Mouse (Mus musculus) retina, postnatal 7 days (tissue): ENCODE measurements around the gene Clic6.
A peak's percentile ranks its signal among the peaks of the same experiment; 100 is the strongest.

Experiments
- DNase-seq: peaks from one replicate; pipeline ENCODE4 v3.0.0-alpha.2; 2012; ENCODE audit warnings: low read depth, low spot score

Clic6 gene

DNA sequence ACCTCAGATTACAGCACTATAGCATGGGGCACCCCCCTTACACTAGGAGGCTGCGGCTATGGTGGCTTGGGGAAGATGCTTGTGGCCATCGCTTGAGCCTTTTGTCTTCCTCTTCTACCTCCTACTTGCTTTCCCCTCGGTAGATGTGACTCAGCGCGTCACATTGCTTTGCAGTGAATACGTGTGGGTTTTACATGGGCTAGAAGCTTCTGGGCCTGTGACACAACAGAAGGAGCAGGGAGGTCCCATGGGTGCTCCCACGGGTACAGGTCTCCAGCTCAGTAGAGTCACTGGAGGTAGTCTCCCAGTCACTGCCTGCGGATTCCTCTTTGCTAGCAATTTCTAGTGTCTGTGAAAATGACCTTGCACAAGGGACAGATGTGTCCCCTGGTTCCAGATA, 39.1 kb downstream of the Clic6 start:
- no peak for DNase-seq

GRCm38 (mm10) chr16:92525919-92526318, 40.4 kb downstream of the Clic6 start:
- DNase-seq: no peak

- no peak for DNase-seq
Measured at GRCm38 (mm10) chr16:92535258-92535657, 49.7 kb downstream of the Clic6 start.

DNA sequence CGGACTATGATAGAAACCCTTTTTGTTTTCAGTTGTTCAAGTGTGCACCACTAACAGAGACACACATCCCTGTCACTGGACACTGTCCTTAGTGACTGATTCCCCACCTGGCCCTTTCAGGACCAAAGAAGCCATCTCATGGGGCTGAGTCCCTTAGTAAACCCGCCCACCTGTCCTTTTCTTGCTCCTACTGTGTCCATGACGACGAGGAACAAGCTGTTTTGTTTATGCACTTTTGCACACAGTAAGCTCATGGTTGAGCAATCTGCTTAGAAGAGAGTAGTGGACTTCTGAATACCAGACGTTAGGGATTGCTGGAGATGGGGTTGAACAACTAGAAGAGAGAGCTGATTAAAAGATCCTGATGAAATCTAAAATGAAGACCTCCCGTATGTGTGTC, 52.8 kb downstream of the Clic6 start:
- DNase-seq: no peak

DNA sequence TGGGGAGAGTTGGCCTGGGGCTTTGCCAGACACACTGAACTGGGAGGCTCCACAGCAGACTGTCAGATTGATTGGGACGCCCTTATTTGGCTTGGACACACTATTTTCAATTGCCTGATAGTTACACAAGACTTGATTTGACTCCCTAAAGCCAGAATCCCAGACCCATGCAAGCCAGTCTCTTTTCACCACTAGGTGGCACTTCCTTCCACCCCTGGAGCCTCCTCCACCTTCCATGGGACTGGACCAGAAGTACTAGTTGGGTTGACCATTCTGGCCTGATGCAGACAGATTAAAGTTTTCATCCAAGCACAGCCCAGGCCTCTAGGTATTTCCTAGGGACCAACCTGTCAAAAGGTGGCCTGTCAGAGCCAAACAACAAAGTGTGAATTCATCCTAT, 58.7 kb downstream of the Clic6 start:
- DNase-seq: no peak

DNA sequence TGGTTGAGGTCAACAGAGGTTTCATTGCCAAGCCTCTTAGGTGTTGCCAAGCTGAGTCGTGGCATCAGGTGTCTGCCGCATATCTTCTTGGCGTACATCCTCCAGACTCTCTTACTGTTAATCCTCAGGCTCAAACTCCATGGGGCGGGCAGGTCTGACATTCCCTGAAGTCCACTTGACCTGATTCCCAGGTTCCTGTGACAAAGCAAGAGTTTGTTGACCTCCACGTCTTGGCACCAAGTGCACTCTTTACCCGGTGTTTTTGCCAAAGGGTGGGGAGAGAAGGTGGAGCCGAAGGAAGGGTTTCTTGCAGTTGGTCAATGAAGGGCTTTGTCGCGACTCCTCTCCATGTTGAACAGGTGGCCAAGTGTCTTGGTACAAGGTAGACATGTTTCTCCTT, 63.1 kb downstream of the Clic6 start:
- no peak for DNase-seq

- DNase-seq: no peak
Measured at GRCm38 (mm10) chr16:92551266-92552105, 66.0 kb downstream of the Clic6 start.

- DNase-seq: no peak
Measured at GRCm38 (mm10) chr16:92552106-92552382, 66.5 kb downstream of the Clic6 start.

- DNase-seq: no peak
Measured at GRCm38 (mm10) chr16:92552858-92553257, 67.3 kb downstream of the Clic6 start.

GRCm38 (mm10) chr16:92555051-92555450, 69.5 kb downstream of the Clic6 start:
- DNase-seq: no peak

DNA sequence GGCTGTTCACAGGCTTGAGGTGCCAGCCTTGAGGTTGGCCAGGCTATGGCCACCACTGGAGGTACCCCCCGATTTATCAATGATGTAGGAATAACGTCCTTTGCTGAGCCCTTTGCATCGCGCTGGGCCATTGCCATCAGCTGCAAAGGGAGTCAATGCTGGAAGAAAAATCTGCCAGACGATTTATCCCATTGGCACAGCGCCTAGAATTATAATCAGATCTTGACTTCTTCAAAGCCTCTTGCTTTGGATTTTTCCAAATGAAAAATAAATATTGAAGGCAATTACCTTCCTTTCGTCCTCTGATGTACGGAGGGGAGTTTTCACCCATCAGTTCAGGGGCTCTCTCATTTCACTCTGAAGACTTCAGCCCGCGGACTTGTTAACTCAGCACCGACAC, 79.8 kb downstream of the Clic6 start:
- DNase-seq: no peak

GRCm38 (mm10) chr16:92565708-92566107, 80.2 kb downstream of the Clic6 start:
- DNase-seq: peak; percentile 71

GRCm38 (mm10) chr16:92566146-92566545, 80.6 kb downstream of the Clic6 start:
- no peak for DNase-seq

GRCm38 (mm10) chr16:92571246-92571645, 85.7 kb downstream of the Clic6 start:
- no peak for DNase-seq

- DNase-seq: no peak
Measured at GRCm38 (mm10) chr16:92573193-92573592, 87.7 kb downstream of the Clic6 start.

DNA sequence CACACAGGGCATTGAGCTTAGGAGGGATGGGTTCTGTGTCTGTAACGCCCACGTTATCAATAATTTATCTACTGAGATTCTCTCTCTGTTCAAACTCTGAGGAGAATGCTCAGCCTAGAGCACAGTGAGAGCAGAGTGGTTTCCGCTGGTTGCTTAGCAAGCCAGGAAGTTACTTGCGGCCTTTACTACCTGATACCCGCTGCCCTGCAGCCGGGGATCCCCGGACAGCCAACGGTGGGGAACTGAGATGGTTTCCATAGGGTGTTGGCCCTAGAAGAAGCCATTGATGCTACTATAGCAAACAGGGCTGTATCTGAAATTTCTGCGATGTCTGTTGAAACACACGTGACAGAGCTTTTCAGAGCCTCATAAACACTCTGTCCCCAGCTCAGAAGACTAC, 90.3 kb downstream of the Clic6 start:
- no peak for DNase-seq

DNA sequence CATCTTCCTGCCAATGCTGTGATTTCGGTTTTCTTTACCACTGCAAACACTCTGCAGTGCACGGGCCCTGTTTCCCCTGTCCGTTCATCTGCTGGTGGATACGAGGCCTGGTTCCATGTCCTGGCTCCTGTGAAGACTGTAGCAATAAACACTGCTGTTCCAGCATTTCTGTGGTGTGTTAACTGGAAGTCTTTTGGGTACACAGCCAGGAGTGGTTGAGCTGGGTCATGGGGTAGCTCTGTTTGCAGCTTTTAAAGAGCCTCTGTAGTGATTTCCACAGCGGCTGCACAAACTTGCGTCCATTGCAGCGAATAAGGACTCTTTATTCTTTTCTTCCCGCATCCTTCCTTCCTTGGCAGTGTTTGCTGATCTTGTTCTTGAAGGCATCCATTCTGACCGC, 91.8 kb downstream of the Clic6 start:
- DNase-seq: no peak

GRCm38 (mm10) chr16:92578915-92579653, 93.5 kb downstream of the Clic6 start:
- DNase-seq: no peak

GRCm38 (mm10) chr16:92580981-92581380, 95.4 kb downstream of the Clic6 start:
- no peak for DNase-seq

- DNase-seq: no peak
Measured at GRCm38 (mm10) chr16:92581767-92582166, 96.2 kb downstream of the Clic6 start.

- no peak for DNase-seq
Measured at GRCm38 (mm10) chr16:92587836-92588235, 102.3 kb downstream of the Clic6 start.
